Mouse (Mus musculus) megakaryocyte, embryonic 14.5 days (primary cell): ENCODE measurements around the gene Apeh.

Source experiments
- FLI1 ChIP-seq: IDR thresholded peaks from 2 replicates; pipeline ENCODE4 v1.6.1; 2012; ENCODE audit warnings: low read length, inconsistent platforms, mixed read lengths
- GATA1 ChIP-seq: IDR thresholded peaks from 3 replicates; pipeline ENCODE4 v1.6.1; 2012; ENCODE audit warnings: mixed read lengths, low read length, inconsistent platforms, borderline replicate concordance

DNA sequence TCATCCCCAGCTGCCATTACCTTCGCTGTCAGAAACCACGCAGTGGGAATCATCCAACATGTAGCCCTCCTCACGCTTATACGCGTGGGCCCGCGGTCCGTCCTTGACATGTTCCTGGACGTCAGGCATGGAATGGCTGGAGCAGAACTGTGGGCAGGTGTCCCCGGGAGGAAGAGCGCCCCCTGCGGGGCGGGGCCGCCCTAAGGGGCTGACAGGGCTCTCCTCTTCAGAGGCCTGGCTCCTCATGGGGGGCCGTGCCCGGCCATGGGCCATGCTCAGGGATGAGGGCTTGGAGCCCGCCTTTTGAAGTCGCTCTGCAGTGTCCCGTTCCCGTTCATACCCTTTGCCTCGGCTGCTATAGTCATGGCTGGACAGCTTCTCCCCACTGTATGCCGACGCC, 11.7 kb upstream of the Apeh start:
- no peak for TF ChIP-seq GATA1
- TF ChIP-seq FLI1 = no peak
